Mouse (Mus musculus): ENCODE data around the gene Kit.
A peak's percentile ranks its signal among the peaks of the same experiment; 100 is the strongest.

Gene Kit

GRCm38 (mm10) chr5:75635385-75635784 is 60.7 kb downstream of the Kit start:
- no peak for DNase-seq (ENCODE audit: low read depth)

DNA sequence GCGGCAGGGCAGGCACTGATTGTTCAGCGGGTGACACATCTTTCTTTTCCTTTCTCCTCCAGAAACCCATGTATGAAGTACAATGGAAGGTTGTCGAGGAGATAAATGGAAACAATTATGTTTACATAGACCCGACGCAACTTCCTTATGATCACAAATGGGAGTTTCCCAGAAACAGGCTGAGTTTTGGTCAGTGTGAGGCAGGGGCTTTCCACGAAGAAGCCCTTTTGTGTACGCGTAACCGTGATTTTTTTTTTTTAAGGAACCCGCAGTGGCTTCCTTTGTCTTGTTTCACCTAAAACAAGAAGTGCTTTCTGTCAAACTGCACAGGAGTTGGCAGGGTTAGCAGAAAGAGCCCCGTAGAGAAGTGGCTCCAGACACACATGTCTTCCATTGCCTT is 65.9 kb downstream of the Kit start:
- DNase-seq (ENCODE audit: low read depth), result no peak

DNA sequence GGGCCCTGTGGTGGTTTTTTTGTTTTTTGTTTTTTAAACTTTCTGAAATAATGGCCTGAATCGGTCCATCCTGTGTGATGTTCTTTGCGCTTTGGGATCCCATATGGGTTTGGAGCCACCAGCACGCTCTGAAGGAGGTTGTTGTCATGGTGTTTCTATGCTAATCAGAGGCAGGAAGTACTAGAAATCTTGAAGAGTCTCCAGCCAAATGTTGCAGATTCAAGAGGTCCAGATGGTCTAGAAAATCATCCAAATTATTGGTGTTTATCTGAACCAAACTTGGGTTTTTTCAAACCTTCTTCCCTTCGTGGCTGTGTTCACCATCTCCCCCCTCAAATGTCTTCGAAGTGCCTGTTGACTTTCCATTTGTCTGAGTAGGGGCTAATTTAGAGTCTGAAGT is 72.3 kb downstream of the Kit start:
- DNase-seq (ENCODE audit: low read depth), result no peak

DNA sequence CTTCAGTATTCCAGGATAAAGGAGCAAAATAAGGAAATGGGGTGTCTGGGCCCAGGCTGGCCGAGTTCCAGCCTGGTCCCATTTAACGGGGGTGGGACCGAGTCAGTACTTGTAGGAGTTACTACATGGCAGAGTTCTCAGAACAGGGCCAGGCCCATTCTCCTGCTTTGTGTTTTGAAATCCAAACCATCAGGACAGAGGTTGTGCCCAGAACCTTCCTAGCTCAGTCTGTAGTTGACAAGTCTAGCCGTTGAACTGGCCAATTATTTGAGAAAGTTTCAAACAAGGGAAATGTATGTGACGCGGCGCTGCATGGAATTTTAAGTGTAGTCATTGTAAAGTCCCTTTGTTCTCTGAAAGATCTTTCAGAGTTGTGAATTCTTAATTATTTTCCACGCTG is 75.8 kb downstream of the Kit start:
- no peak for DNase-seq (ENCODE audit: low read depth)

GRCm38 (mm10) chr5:75653431-75653830 is 78.7 kb downstream of the Kit start:
- DNase-seq (ENCODE audit: low read depth), result no peak

DNA sequence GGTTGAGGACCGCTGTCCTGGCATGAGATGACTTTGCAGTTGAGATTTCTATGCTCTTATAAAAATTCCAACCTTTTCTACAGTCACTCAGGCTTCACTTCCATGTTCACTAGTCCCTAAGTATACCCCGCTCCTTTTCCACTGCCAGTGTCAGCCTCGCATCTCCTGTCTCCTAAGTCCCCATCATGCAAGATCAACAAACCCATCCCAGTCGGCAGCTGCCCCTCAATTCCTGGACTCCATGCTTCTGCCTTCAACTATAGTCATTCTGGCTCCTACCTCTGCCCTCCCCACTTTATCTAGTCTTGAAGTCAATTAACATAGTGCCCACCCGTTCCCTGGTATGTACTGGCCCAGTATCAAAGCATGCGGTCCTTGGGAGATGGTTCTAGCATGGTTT is 83.9 kb downstream of the Kit start:
- no peak for DNase-seq (ENCODE audit: low read depth)

DNA sequence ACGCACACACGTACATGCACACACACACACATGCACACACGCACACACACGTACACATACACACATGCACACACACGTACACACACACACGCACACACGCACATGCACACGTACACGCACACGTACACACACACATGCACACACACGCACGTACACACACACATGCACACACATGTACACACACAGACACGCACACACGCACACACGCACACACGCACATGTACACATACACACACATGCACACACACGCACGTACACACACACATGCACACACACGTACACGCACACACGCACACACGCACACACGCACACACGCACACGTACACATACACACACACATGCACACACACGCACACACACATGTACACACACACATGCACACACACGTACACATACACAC is 85.6 kb downstream of the Kit start:
- no peak for DNase-seq (ENCODE audit: low read depth)

DNA sequence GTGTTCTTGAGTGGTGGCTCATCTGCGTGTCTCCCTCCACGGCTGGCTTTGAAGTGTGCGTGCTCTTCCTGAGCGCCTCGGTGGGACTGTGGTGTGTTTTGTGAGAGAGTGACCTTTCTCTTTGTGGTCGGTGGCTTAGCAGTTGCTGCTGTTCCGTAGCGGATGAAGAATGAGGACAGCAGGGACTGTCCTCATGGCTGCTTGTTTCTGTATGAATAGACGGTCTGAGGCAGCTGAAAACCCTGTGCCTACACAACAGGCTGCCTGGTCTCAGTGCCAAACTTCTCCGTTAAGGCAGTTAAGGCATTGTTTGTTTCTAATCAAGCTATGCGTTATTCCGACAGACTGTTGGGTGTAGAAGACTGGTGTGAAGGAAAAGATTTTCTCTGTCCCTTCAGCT is 87.8 kb downstream of the Kit start:
- DNase-seq (ENCODE audit: low read depth), result no peak

DNA sequence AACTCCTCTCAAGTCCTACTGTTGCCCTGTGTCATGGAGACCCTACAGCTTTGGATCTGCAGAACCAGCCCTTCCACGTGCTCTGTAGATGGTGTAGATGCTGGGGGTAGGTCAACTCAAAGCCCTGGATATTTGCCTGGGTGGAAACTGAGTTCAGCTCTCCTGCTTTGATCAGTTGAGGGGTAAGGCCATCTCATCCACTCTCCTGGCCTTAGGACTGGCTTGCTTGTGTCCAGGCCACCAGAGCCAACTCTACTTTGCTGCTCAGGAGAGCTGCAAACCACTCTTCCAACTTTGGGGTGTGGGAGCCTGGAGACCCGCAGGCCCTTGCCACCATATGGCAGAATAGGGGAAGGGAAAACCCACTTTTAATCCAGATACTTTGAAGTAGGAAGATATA is 89.1 kb downstream of the Kit start:
- DNase-seq (ENCODE audit: low read depth), result no peak

DNA sequence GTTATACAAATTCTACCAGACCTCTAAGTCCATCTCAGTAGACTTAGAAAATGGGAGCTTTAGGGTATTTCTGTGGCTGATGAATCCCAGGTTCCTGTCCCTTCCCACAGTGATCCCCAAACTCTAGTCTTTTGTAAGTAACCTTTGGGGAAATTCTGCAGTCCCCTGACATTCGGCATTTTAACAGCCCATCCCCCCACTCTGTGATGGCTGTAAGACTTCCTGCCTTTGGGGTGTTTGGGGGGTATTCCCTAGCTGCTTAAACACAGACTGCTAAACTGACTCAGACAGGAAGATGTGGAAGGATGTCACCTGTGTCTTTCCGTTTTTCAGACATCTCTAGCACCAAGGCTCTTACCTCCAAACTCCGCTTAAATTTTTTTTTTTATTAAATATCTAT is 92.4 kb downstream of the Kit start:
- DNase-seq (ENCODE audit: low read depth), result no peak

GRCm38 (mm10) chr5:75671136-75671788 is 96.5 kb downstream of the Kit start:
- no peak for DNase-seq (ENCODE audit: low read depth)

- no peak for DNase-seq (ENCODE audit: low read depth)
These were observed 101.3 kb downstream of the Kit start for GRCm38 (mm10) chr5:75676024-75676423.

- DNase-seq (ENCODE audit: low read depth), result no peak
These were observed 105.2 kb downstream of the Kit start for GRCm38 (mm10) chr5:75679896-75680295.

DNA sequence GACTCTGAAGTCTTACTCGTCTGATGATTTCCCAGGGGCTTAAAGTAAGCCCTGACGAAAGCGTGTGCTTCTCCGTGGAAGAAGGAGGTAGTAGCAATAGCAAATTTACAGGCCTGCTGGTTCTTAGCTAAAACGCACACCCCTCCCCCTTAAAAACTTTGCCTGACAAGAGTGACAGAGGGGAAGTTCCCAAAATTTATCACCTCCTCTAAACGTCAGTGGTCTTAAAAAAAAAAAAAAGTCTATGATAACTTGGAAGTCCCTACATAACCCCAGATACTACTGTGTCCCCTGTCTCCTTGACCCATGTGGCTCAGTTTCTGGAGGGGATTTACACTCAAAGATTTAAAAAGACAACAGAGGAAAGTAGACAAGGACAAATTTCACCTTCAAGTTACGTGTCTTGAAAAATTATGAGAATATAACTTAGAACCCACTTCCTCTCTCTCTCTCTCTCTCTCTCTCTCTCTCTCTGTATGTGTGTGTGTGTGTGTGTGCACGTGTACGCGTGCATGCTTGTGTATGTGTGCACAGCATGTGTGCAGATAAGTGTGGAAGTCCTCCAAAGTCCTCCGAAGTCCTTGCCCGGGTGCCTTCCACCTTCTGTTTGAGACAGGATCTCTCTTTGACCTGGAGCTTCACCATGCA is 120.6 kb downstream of the Kit start:
- peak; percentile 50 for DNase-seq (ENCODE audit: low read depth)

- DNase-seq (ENCODE audit: low read depth), result no peak
These were observed 122.2 kb downstream of the Kit start for GRCm38 (mm10) chr5:75696960-75697359.

- DNase-seq (ENCODE audit: low read depth), result no peak
These were observed 123.8 kb downstream of the Kit start for GRCm38 (mm10) chr5:75698556-75698955.

DNA sequence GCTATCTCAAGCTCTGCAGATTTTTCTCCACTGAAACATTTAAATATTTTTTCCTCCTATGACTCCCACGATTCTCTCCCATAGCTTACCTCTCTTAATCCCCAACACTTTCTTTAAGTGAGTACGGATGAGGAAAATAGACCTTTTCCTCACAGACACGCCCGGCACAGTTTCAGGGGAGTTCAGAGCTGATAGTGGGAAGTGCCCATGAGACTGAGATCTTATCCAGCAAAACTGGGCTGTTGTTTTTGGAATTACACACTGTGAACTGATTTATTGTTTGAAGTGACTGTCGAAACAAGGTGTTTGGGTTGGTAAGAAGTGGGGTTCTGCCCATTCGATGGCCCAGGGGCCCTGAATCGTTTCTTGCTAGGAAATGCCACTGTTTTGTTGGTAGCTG is 124.4 kb downstream of the Kit start:
- no peak for DNase-seq (ENCODE audit: low read depth)

DNA sequence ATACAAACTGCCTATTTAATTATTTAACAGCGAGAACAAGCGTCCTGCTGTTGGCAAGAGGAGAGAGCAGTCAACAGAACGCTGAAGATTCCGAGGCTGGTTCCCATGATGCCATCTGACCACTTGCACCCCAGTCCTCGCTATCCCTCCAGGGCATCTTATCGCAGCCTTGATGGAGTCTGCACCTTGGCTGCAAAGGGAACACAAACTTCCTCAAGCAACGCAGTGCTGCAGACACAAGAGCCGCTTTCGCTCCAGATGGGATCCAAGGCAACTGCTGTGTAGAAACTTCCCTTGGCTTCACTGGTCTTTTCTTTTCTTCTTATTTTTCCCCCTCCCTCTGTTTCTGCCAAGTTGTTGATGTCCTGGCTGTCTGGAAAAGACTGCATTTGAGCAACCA is 124.8 kb downstream of the Kit start:
- DNase-seq (ENCODE audit: low read depth), result no peak

DNA sequence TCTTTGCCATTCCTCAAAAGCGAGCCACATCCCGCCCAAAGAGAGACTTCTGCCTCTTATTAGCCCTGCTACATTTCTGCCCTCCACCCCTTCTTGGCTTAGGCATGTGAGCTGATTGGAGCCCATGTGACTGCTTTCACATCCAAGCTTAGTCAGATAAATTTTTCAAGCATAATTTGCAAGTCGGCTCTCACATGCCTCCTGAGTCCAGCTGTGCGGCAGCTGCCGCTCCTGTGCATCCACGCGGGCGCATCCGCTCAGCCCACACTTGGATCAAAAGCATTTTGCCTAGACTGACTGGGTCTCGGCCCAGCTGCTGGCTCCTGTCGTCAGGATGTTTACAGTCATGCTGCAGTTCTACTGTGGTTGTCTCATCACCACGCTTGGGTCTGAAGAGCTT is 126.9 kb downstream of the Kit start:
- no peak for DNase-seq (ENCODE audit: low read depth)

DNA sequence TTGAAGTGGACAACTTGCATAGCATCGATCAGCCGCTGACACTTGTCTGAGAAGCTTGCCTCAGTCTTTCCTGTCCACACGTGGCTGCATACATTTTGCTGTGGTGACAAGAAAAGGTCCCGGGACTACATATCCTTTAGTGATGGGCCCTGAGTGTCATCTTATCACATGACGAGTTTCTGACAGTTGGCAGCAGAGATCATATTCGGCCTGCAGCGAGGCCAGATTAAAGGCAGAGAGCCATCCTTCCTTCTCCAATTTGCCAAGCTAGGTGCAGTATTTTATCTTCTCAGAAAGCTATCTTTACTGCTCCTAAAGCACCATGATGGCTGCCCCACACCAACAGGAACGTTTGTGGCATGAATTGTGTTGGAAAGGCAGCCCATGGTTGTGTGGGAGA is 127.4 kb downstream of the Kit start:
- DNase-seq (ENCODE audit: low read depth), result no peak

DNA sequence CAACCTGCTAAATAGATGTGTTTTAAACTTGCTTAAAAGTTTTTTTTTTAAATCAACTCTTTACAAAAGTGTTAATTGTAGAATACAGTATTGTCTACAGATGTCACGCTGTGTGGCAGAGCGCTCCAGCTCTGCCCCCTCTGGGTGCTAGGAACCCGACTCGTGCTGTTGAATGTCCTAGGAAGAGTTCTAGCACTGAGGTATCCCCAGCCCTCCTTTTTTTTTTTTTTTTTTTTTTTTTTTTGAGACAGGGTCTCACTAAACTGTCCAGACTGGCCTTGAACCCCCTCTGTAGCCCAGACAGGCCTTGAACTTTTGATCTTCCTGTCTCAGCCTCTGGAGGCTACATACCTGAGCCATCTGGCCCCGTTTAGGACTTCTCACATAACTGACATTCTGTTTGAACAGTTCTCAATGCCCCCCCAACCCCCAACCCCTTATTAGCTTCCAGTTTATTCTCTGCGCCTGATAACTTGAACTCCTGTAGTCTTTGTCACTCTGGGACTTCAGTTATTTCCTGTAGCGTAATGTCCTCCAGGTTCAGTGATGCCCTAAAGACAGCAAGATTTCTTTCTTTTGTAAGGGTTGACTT is 130.0 kb downstream of the Kit start:
- DNase-seq (ENCODE audit: low read depth), result no peak

GRCm38 (mm10) chr5:75705421-75705820 is 130.7 kb downstream of the Kit start:
- DNase-seq (ENCODE audit: low read depth), result no peak

Data from c-Kit-positive CD71-negative TER-119-negative erythroid progenitor cells, embryonic 14.5 days (primary cell).